Mouse (Mus musculus): ENCODE measurements at regions not wholly inside any gene's neighbourhood (a gene's known extent, or its start where the extent isn't known, plus 50 kb on each side); places are given as distances from the start of the nearest gene placed in this dataset.

DNA sequence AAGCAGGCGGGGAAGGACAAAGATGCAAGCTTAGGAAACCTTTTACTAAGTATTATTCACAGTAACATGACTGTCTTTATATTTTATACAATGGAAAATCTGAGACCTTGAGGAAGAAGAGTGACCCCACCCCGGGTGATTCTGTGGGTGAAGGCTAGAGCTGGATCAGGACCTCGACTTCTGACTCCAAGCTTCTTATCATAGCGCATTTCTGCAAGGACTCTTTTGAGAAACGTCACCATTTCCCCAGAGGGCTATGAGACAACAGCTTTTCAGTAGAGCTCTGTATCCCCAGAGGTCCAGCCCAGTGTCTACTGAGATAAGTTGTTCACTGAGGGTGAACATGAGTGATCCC is 69.0 kb downstream of the Rpusd4 start:
- Histone ChIP-seq H3K27me3 (replicated peaks) (no peaks in the 10 kb centered on the region), H3K36me3 (replicated peaks in 1 of 2; ENCODE audit: control insufficient read depth in 1 of 2, insufficient read depth in 1 of 2, low read length in 1 of 2) (no peaks in the 10 kb centered on the region), H3K27ac (ENCODE audit: insufficient read depth, low read depth) (no peak overlapping the region), H3K79me2 (replicated peaks; ENCODE audit: control insufficient read depth, extremely low read depth, insufficient read depth, poor library complexity, severe bottlenecking) (no peaks in the 10 kb centered on the region), H3K4me1 (ENCODE audit: control insufficient read depth in 1 of 2, insufficient read depth in 2 of 2) (peaks cover 9 to 47% of the 10 kb centered on the region in 2 experiments; a peak in 3 of 4 replicates), H3K9me3 (replicated peaks; ENCODE audit: low read length) (no peaks in the 10 kb centered on the region), H3K4me3 (replicated peaks in 1 of 3; ENCODE audit: low read depth in 2 of 3, low read length in 2 of 3, poor library complexity in 1 of 3) (no peak overlapping the region), H3K9ac (ENCODE audit: insufficient read depth, low read depth) (no peak overlapping the region), H3K4me2 (ENCODE audit: insufficient read depth, low read depth, poor library complexity, severe bottlenecking) (no peak overlapping the region)
- DNase-seq (ENCODE audit: extremely low read depth), result peak; percentile 42
- dilution Hi-C loops (cut with MboI; ENCODE audit: extremely low pct_ligation_motif_present, extremely low pct_unique_long_range_greater_than_20kb, low sequenced_read_pairs), result no loop called here
- in situ Hi-C loops (cut with MboI; ENCODE audit: low pct_ligation_motif_present, low pct_unique_long_range_greater_than_20kb, low sequenced_read_pairs), result no loop called here
- TF ChIP-seq JUN (IDR thresholded peaks at IDR 0.05; ENCODE audit: insufficient read depth, low read depth, low read length) (no peak), RAD21 (IDR thresholded peaks at IDR 0.05; ENCODE audit: low read depth, low read length) (no peak), ETS1 (conservative IDR thresholded peaks at IDR 0.05; ENCODE audit: low read depth, low read length) (no peak), ZNF384 (IDR thresholded peaks at IDR 0.05; ENCODE audit: low read depth, low read length) (no peak), ZKSCAN1 (IDR thresholded peaks at IDR 0.05; ENCODE audit: borderline replicate concordance, low read depth, low read length) (no peak), BHLHE40 (IDR thresholded peaks at IDR 0.05; ENCODE audit: low read depth, low read length) (no peak), KAT2A (IDR thresholded peaks at IDR 0.05; ENCODE audit: insufficient replicate concordance, low read length) (no peak)

DNA sequence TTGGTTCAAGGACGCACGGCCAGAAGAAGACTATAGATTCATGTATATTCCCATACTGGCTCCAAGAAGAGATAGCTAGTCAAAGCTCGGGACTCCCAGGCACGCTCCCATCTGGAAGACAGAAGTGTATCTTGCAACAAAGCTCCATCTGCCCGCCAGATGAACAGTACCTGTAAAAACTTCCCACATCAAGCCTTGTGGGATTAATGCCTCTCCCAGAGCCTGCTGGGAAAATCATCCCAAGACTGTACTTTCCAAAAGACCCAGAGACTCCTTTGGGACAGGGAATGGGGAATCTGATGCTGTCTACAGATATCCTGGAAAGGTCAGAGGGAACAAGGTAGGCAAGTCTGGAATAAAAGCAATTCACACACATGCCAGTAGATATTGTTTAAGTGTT is 71.2 kb downstream of the Rpusd4 start:
- H3K27me3 ChIP-seq (replicated peaks), result no peaks in the 10 kb centered on the region
- H3K4me3 ChIP-seq (replicated peaks in 1 of 3; ENCODE audit: low read depth in 2 of 3, low read length in 2 of 3, poor library complexity in 1 of 3), result no peak overlapping the region
- no peak overlapping the region for H3K9ac ChIP-seq (ENCODE audit: insufficient read depth, low read depth)
- TF ChIP-seq USF1 (IDR thresholded peaks at IDR 0.05; ENCODE audit: low read depth, low read length), result no peak
- no peak for TF ChIP-seq ETS1 (conservative IDR thresholded peaks at IDR 0.05; ENCODE audit: low read depth, low read length)
- TF ChIP-seq ZNF384 (IDR thresholded peaks at IDR 0.05; ENCODE audit: low read depth, low read length), result no peak
- no peak for TF ChIP-seq MEF2A (IDR thresholded peaks at IDR 0.05; ENCODE audit: borderline replicate concordance, low read depth, low read length)
- DNase-seq (ENCODE audit: extremely low read depth), result no peak
- no peak overlapping the region for H3K4me2 ChIP-seq (ENCODE audit: insufficient read depth, low read depth, poor library complexity, severe bottlenecking)
- H3K36me3 ChIP-seq (replicated peaks in 1 of 2; ENCODE audit: control insufficient read depth in 1 of 2, insufficient read depth in 1 of 2, low read length in 1 of 2), result no peaks in the 10 kb centered on the region
- H3K4me1 ChIP-seq (ENCODE audit: control insufficient read depth in 1 of 2, insufficient read depth in 2 of 2), result peaks cover 10 to 44% of the 10 kb centered on the region in 2 experiments; a peak in 3 of 4 replicates
- no peaks in the 10 kb centered on the region for H3K9me3 ChIP-seq (replicated peaks; ENCODE audit: low read length)
- dilution Hi-C loops (cut with MboI; ENCODE audit: extremely low pct_ligation_motif_present, extremely low pct_unique_long_range_greater_than_20kb, low sequenced_read_pairs), result no loop called here
- in situ Hi-C loops (cut with MboI; ENCODE audit: low pct_ligation_motif_present, low pct_unique_long_range_greater_than_20kb, low sequenced_read_pairs), result no loop called here
- no peak overlapping the region for H3K27ac ChIP-seq (ENCODE audit: insufficient read depth, low read depth)
- no peaks in the 10 kb centered on the region for H3K79me2 ChIP-seq (replicated peaks; ENCODE audit: control insufficient read depth, extremely low read depth, insufficient read depth, poor library complexity, severe bottlenecking)

- in situ Hi-C loops (cut with MboI; ENCODE audit: low pct_ligation_motif_present, low pct_unique_long_range_greater_than_20kb, low sequenced_read_pairs) (no loop called here), dilution Hi-C loops (cut with MboI; ENCODE audit: extremely low pct_ligation_motif_present, extremely low pct_unique_long_range_greater_than_20kb, low sequenced_read_pairs) (no loop called here)
- H3K4me1 ChIP-seq (ENCODE audit: control insufficient read depth in 1 of 2, insufficient read depth in 2 of 2), result peaks cover 10 to 44% of the 10 kb centered on the region in 2 experiments; a peak in 3 of 4 replicates
- no peaks in the 10 kb centered on the region for H3K27me3 ChIP-seq (replicated peaks)
- TF ChIP-seq POLR2AphosphoS2 (IDR thresholded peaks at IDR 0.05; ENCODE audit: low read depth, low read length) (no peak), PAX5 (IDR thresholded peaks at IDR 0.05; ENCODE audit: low read length) (no peak), POLR2A (IDR thresholded peaks at IDR 0.05; ENCODE audit: low read depth, low read length) (no peak), MEF2A (IDR thresholded peaks at IDR 0.05; ENCODE audit: borderline replicate concordance, low read depth, low read length) (no peak), ETS1 (conservative IDR thresholded peaks at IDR 0.05; ENCODE audit: low read depth, low read length) (no peak), IRF4 (IDR thresholded peaks at IDR 0.05; ENCODE audit: low read depth, low read length) (no peak), MAZ (IDR thresholded peaks at IDR 0.05; ENCODE audit: low read depth, low read length) (no peak), UBTF (IDR thresholded peaks at IDR 0.05; ENCODE audit: low read depth, low read length) (no peak), SMC3 (IDR thresholded peaks at IDR 0.05; ENCODE audit: low read depth, low read length) (no peak), ZNF384 (IDR thresholded peaks at IDR 0.05; ENCODE audit: low read depth, low read length) (no peak), ZKSCAN1 (IDR thresholded peaks at IDR 0.05; ENCODE audit: borderline replicate concordance, low read depth, low read length) (no peak), ELF1 (IDR thresholded peaks at IDR 0.05; ENCODE audit: low read depth, low read length) (no peak), ZC3H11A (IDR thresholded peaks at IDR 0.05; ENCODE audit: low read depth, low read length) (no peak), USF1 (IDR thresholded peaks at IDR 0.05; ENCODE audit: low read depth, low read length) (no peak), MYC (IDR thresholded peaks at IDR 0.05; ENCODE audit: low read depth, low read length) (no peak), ZMIZ1 (IDR thresholded peaks at IDR 0.05; ENCODE audit: low read depth, low read length) (no peak), HCFC1 (IDR thresholded peaks at IDR 0.05; ENCODE audit: low read depth, low read length) (no peak), E2F4 (IDR thresholded peaks at IDR 0.05; ENCODE audit: insufficient replicate concordance, low read depth, low read length) (no peak), TBP (conservative IDR thresholded peaks at IDR 0.05; ENCODE audit: low read depth, low read length) (no peak)
- H3K9me3 ChIP-seq (replicated peaks; ENCODE audit: low read length), result no peaks in the 10 kb centered on the region
- H3K4me3 ChIP-seq (replicated peaks in 1 of 3; ENCODE audit: low read depth in 2 of 3, low read length in 2 of 3, poor library complexity in 1 of 3), result no peak overlapping the region
- no peak overlapping the region for H3K9ac ChIP-seq (ENCODE audit: insufficient read depth, low read depth)
- DNase-seq (ENCODE audit: extremely low read depth), result no peak
- H3K79me2 ChIP-seq (replicated peaks; ENCODE audit: control insufficient read depth, extremely low read depth, insufficient read depth, poor library complexity, severe bottlenecking), result no peaks in the 10 kb centered on the region
- no peaks in the 10 kb centered on the region for H3K36me3 ChIP-seq (replicated peaks in 1 of 2; ENCODE audit: control insufficient read depth in 1 of 2, insufficient read depth in 1 of 2, low read length in 1 of 2)
- no peak overlapping the region for H3K4me2 ChIP-seq (ENCODE audit: insufficient read depth, low read depth, poor library complexity, severe bottlenecking)
- H3K27ac ChIP-seq (ENCODE audit: insufficient read depth, low read depth), result no peak overlapping the region
These were observed 72.0 kb downstream of the Rpusd4 start for GRCm38 (mm10) chr9:35339492-35340262.
